Mouse (Mus musculus): ENCODE results near the gene Rhobtb1. TPM values are rescaled to one million over a fixed set of nuclear protein-coding genes. Genes with fewer than 3 reads are reported as not detected.

Gene Rhobtb1
- 1 to 10 TPM; 6.3 to 8.3 TPM for total RNA-seq (2021)
- long read RNA-seq, experiment 1, full-length matches to known transcripts, result 2 of 4 reads
- long read RNA-seq, experiment 1, partial matches to known transcripts, result 1 of 4 reads
- long read RNA-seq, experiment 1, other reads (novel, unspliced or antisense), result 1 of 4 reads
- long read RNA-seq, experiment 2, full-length matches to known transcripts, result 2 of 3 reads
- long read RNA-seq, experiment 2, partial matches to known transcripts, result 0 of 3 reads
- long read RNA-seq, experiment 2, other reads (novel, unspliced or antisense), result 1 of 3 reads

- DNase-seq (ENCODE audit: low spot score in 2 of 2), result no peak
Measured at GRCm38 (mm10) chr10:69151045-69151444, at the start of gene Rhobtb1. TSS of gene Rhobtb1 (plus strand) at chr10:69151434.

- DNase-seq (ENCODE audit: low spot score in 2 of 2), result peak; percentile 44 to 46
Measured at GRCm38 (mm10) chr10:69101988-69102387, 49.2 kb upstream of the Rhobtb1 start.

GRCm38 (mm10) chr10:69104143-69104882 is 46.9 kb upstream of the Rhobtb1 start:
- no peak for DNase-seq (ENCODE audit: low spot score in 2 of 2)

- DNase-seq (ENCODE audit: low spot score in 2 of 2), result no peak
Measured at GRCm38 (mm10) chr10:69104883-69105225, 46.4 kb upstream of the Rhobtb1 start.

- no peak for DNase-seq (ENCODE audit: low spot score in 2 of 2)
Measured at GRCm38 (mm10) chr10:69106796-69107195, 44.4 kb upstream of the Rhobtb1 start.

GRCm38 (mm10) chr10:69107253-69107652 is 44.0 kb upstream of the Rhobtb1 start:
- DNase-seq (ENCODE audit: low spot score in 2 of 2), result no peak

GRCm38 (mm10) chr10:69114384-69114783 is 36.9 kb upstream of the Rhobtb1 start:
- DNase-seq (ENCODE audit: low spot score in 2 of 2), result no peak

GRCm38 (mm10) chr10:69117996-69118395 is 33.2 kb upstream of the Rhobtb1 start:
- no peak for DNase-seq (ENCODE audit: low spot score in 2 of 2)

GRCm38 (mm10) chr10:69118893-69119292 is 32.3 kb upstream of the Rhobtb1 start:
- no peak for DNase-seq (ENCODE audit: low spot score in 2 of 2)

GRCm38 (mm10) chr10:69119456-69119855 is 31.8 kb upstream of the Rhobtb1 start:
- DNase-seq (ENCODE audit: low spot score in 2 of 2), result no peak

- no peak for DNase-seq (ENCODE audit: low spot score in 2 of 2)
Measured at GRCm38 (mm10) chr10:69126546-69126945, 24.7 kb upstream of the Rhobtb1 start.

- no peak for DNase-seq (ENCODE audit: low spot score in 2 of 2)
Measured at GRCm38 (mm10) chr10:69128531-69128930, 22.7 kb upstream of the Rhobtb1 start.

- DNase-seq (ENCODE audit: low spot score in 2 of 2), result no peak
Measured at GRCm38 (mm10) chr10:69130613-69131012, 20.6 kb upstream of the Rhobtb1 start.

GRCm38 (mm10) chr10:69134356-69134755 is 16.9 kb upstream of the Rhobtb1 start:
- no peak for DNase-seq (ENCODE audit: low spot score in 2 of 2)

- DNase-seq (ENCODE audit: low spot score in 2 of 2), result no peak
Measured at GRCm38 (mm10) chr10:69136241-69136828, 14.9 kb upstream of the Rhobtb1 start.

GRCm38 (mm10) chr10:69149252-69149651 is 2.0 kb upstream of the Rhobtb1 start:
- no peak for DNase-seq (ENCODE audit: low spot score in 2 of 2)

- DNase-seq (ENCODE audit: low spot score in 2 of 2), result no peak
Measured at GRCm38 (mm10) chr10:69152971-69153370, 1.7 kb downstream of the Rhobtb1 start.

- DNase-seq (ENCODE audit: low spot score in 2 of 2), result no peak
Measured at GRCm38 (mm10) chr10:69155428-69156175, 4.4 kb downstream of the Rhobtb1 start.

GRCm38 (mm10) chr10:69156462-69156861 is 5.2 kb downstream of the Rhobtb1 start:
- DNase-seq (ENCODE audit: low spot score in 2 of 2), result no peak

- DNase-seq (ENCODE audit: low spot score in 2 of 2), result no peak
Measured at GRCm38 (mm10) chr10:69157471-69157870, 6.2 kb downstream of the Rhobtb1 start.

GRCm38 (mm10) chr10:69160877-69161276 is 9.6 kb downstream of the Rhobtb1 start:
- no peak for DNase-seq (ENCODE audit: low spot score in 2 of 2)

GRCm38 (mm10) chr10:69161503-69161902 is 10.3 kb downstream of the Rhobtb1 start:
- no peak for DNase-seq (ENCODE audit: low spot score in 2 of 2)
